Mouse (Mus musculus) hindbrain, embryonic 15.5 days (tissue): ENCODE data around the gene Tcl1b2. TPM values are rescaled to one million over a fixed set of nuclear protein-coding genes. Genes with fewer than 3 reads are reported as not detected.
A peak's percentile ranks its signal among the peaks of the same experiment; 100 is the strongest.

Source experiments
- ATAC-seq: fragments of 200-750 bp; cut with Nextera tagmentation; 2 replicates; pipeline ENCODE4 v1.8.0; 2017; ENCODE audit warnings: low read depth, moderate number of reproducible peaks, moderate TSS enrichment; ENCODE audit not compliant: low FRiP score
- H3K27ac ChIP-seq: fragments of 300-500 bp; sonication (generic); replicated peaks from 2 replicates; pipeline ENCODE4 v1.5.1; 2015; ENCODE audit warnings: mild to moderate bottlenecking, inconsistent platforms
- H3K27me3 ChIP-seq: fragments of 300-500 bp; sonication (generic); 2 replicates; pipeline ENCODE4 v1.6.1; 2015; ENCODE audit warnings: control low read depth, inconsistent platforms
- H3K36me3 ChIP-seq: fragments of 300-500 bp; sonication (generic); 2 replicates; pipeline ENCODE4 v1.6.1; 2015; ENCODE audit warnings: control low read depth, inconsistent platforms
- H3K4me1 ChIP-seq: fragments of 300-500 bp; sonication (generic); replicated peaks from 2 replicates; pipeline ENCODE4 v1.6.1; 2015; ENCODE audit warnings: control low read depth, inconsistent platforms
- H3K4me2 ChIP-seq: fragments of 300-500 bp; sonication (generic); 2 replicates; pipeline ENCODE4 v1.6.1; 2015; ENCODE audit warnings: moderate library complexity, mild to moderate bottlenecking, inconsistent platforms
- H3K4me3 ChIP-seq: fragments of 300-500 bp; sonication (generic); 2 replicates; pipeline ENCODE4 v1.5.1; 2015; ENCODE audit warnings: mild to moderate bottlenecking, inconsistent platforms
- H3K9ac ChIP-seq: fragments of 300-500 bp; sonication (generic); 2 replicates; pipeline ENCODE4 v1.6.1; 2015; ENCODE audit warnings: inconsistent platforms
- H3K9me3 ChIP-seq: fragments of 300-500 bp; sonication (generic); 2 replicates; pipeline ENCODE4 v1.6.1; 2016; ENCODE audit warnings: control low read depth, inconsistent platforms
- WGBS: fragments of 180-500 bp; shearing (Covaris S2); methylation state at CpG from one replicate; pipeline ENCODE4 v1.1.7; 2015; 5-methylcytosine and 5-hydroxymethylcytosine counted together
- polyA plus RNA-seq: library from polyadenylated mRNA; unstranded; fragments of >200 nt; fragmentation: Nextera tagmentation; extraction: Ambion mirVana; gene quantifications from 2 replicates; pipeline ENCODE4 v1.2.1, GENCODE M21; 2015

The Tcl1b2 gene
- polyA plus RNA-seq, result not detected in 2 replicates

- H3K9ac ChIP-seq, result no peak within 1 kb of the TSS
- H3K4me1 ChIP-seq, result no peaks in the 10 kb centered on the region
- no peak within 1 kb of the TSS for H3K4me3 ChIP-seq
- no peaks in the 10 kb centered on the region for H3K27me3 ChIP-seq
- WGBS, result 84% methylated on average over 3 of the region's 3 CpGs
- no peaks in the 10 kb centered on the region for H3K36me3 ChIP-seq
- H3K9me3 ChIP-seq, result no peaks in the 10 kb centered on the region
- no peak within 1 kb of the TSS for H3K4me2 ChIP-seq
- no peak within 1 kb of the TSS for H3K27ac ChIP-seq
- ATAC-seq, result no peak
Observed at GRCm38 (mm10) chr12:105145714-105146113, at the start of gene Tcl1b2. Gene Tcl1b2 (plus strand): TSS chr12:105146014.

- Histone ChIP-seq H3K4me2 (no peak overlapping the region), H3K27me3 (no peaks in the 10 kb centered on the region), H3K9ac (no peak overlapping the region), H3K4me1 (peaks cover 33% of the 10 kb centered on the region), H3K27ac (no peak overlapping the region), H3K36me3 (no peaks in the 10 kb centered on the region), H3K9me3 (no peaks in the 10 kb centered on the region), H3K4me3 (no peak overlapping the region)
- ATAC-seq, result no peak
- WGBS, result 35% methylated on average over 9 of the region's 9 CpGs
Observed at GRCm38 (mm10) chr12:105099466-105100044, 46.3 kb upstream of the Tcl1b2 start.

- H3K4me2 ChIP-seq, result 0 out of 2 replicates have a peak overlapping the region, but pooled peaks have one; percentile 22
- ATAC-seq, result peak; percentile 82
- WGBS, result 28% methylated on average over 8 of the region's 8 CpGs
- no peak overlapping the region for H3K9ac ChIP-seq
- peak overlapping the region; percentile 72 for H3K27ac ChIP-seq
- no peaks in the 10 kb centered on the region for H3K9me3 ChIP-seq
- no peaks in the 10 kb centered on the region for H3K27me3 ChIP-seq
- peaks cover 33% of the 10 kb centered on the region for H3K4me1 ChIP-seq
- H3K36me3 ChIP-seq, result no peaks in the 10 kb centered on the region
- H3K4me3 ChIP-seq, result no peak overlapping the region
Observed at GRCm38 (mm10) chr12:105102901-105103300, 42.9 kb upstream of the Tcl1b2 start.

DNA sequence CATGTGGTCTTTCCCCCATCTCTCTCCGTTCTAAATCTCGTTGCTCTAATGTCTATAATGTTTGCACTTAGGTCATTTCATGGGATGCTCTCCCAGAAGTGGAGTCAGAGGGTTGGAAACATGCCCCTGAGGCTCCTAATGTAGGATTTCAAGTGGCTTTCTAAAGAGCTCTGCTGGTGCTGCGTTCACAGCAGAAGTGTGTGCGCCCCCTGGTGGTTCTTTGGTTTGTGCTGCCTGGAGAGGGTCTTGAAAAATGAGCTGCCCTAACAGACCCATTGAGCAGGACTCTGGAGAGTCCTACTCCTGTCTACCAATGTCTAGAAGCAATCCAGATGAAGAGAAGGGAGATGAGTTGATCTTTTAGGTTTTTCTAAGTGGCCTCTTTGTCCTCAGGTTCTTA is 41.8 kb upstream of the Tcl1b2 start:
- no peak for ATAC-seq
- 6% methylated on average over 4 of the region's 4 CpGs for WGBS
- Histone ChIP-seq H3K4me3 (no peak overlapping the region), H3K9me3 (no peaks in the 10 kb centered on the region), H3K36me3 (no peaks in the 10 kb centered on the region), H3K27me3 (no peaks in the 10 kb centered on the region), H3K4me1 (peaks cover 33% of the 10 kb centered on the region), H3K9ac (no peak overlapping the region), H3K4me2 (no peak overlapping the region), H3K27ac (no peak overlapping the region)

DNA sequence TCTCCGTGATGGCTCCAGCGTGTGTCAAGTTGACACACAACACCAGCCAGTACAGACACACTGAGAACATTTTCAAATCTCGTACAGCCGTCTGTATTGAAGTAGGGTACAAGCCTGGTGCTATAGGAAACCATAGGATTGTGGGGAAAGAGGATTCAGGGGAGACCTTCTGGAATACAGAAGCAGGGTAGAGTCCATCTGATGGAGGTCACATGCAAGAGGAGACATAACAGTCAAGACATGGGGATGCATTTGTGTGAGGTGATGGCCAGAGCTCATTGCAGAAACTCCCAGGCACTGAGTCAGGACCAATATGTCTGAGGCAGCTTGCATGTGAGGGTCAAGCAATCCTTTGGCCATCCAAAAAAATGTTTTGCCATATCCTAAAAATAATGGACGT is 40.5 kb upstream of the Tcl1b2 start:
- H3K9ac ChIP-seq, result no peak overlapping the region
- WGBS, result 85% methylated on average over 5 of the region's 5 CpGs
- H3K4me2 ChIP-seq, result no peak overlapping the region
- H3K27me3 ChIP-seq, result no peaks in the 10 kb centered on the region
- H3K36me3 ChIP-seq, result no peaks in the 10 kb centered on the region
- peaks cover 34% of the 10 kb centered on the region for H3K4me1 ChIP-seq
- H3K4me3 ChIP-seq, result no peak overlapping the region
- ATAC-seq, result no peak
- no peaks in the 10 kb centered on the region for H3K9me3 ChIP-seq
- no peak overlapping the region for H3K27ac ChIP-seq

GRCm38 (mm10) chr12:105108856-105109255 is 37.0 kb upstream of the Tcl1b2 start:
- WGBS, result 95% methylated on average over 4 of the region's 4 CpGs
- H3K9me3 ChIP-seq, result no peaks in the 10 kb centered on the region
- peaks cover 31% of the 10 kb centered on the region for H3K4me1 ChIP-seq
- no peak overlapping the region for H3K4me3 ChIP-seq
- no peak overlapping the region for H3K9ac ChIP-seq
- no peak overlapping the region for H3K27ac ChIP-seq
- no peaks in the 10 kb centered on the region for H3K27me3 ChIP-seq
- H3K4me2 ChIP-seq, result no peak overlapping the region
- H3K36me3 ChIP-seq, result no peaks in the 10 kb centered on the region
- ATAC-seq, result no peak; the same call in 1 of the 2 replicates

GRCm38 (mm10) chr12:105109406-105109805 is 36.4 kb upstream of the Tcl1b2 start:
- Histone ChIP-seq H3K27me3 (no peaks in the 10 kb centered on the region), H3K9me3 (no peaks in the 10 kb centered on the region), H3K9ac (no peak overlapping the region), H3K4me2 (no peak overlapping the region), H3K36me3 (no peaks in the 10 kb centered on the region), H3K4me3 (no peak overlapping the region), H3K27ac (peak overlapping the region; percentile 34; the same call in 1 of the 2 replicates), H3K4me1 (peaks cover 30% of the 10 kb centered on the region)
- no peak; the same call in 1 of the 2 replicates for ATAC-seq
- WGBS, result 73% methylated on average over 3 of the region's 3 CpGs

GRCm38 (mm10) chr12:105109812-105110211 is 36.0 kb upstream of the Tcl1b2 start:
- no peaks in the 10 kb centered on the region for H3K9me3 ChIP-seq
- no peaks in the 10 kb centered on the region for H3K36me3 ChIP-seq
- ATAC-seq, result no peak
- H3K27me3 ChIP-seq, result no peaks in the 10 kb centered on the region
- peak overlapping the region; percentile 34; the same call in 1 of the 2 replicates for H3K27ac ChIP-seq
- no peak overlapping the region for H3K4me2 ChIP-seq
- H3K4me1 ChIP-seq, result peaks cover 30% of the 10 kb centered on the region
- H3K4me3 ChIP-seq, result no peak overlapping the region
- WGBS, result 83% methylated on average over 4 of the region's 4 CpGs
- no peak overlapping the region for H3K9ac ChIP-seq

DNA sequence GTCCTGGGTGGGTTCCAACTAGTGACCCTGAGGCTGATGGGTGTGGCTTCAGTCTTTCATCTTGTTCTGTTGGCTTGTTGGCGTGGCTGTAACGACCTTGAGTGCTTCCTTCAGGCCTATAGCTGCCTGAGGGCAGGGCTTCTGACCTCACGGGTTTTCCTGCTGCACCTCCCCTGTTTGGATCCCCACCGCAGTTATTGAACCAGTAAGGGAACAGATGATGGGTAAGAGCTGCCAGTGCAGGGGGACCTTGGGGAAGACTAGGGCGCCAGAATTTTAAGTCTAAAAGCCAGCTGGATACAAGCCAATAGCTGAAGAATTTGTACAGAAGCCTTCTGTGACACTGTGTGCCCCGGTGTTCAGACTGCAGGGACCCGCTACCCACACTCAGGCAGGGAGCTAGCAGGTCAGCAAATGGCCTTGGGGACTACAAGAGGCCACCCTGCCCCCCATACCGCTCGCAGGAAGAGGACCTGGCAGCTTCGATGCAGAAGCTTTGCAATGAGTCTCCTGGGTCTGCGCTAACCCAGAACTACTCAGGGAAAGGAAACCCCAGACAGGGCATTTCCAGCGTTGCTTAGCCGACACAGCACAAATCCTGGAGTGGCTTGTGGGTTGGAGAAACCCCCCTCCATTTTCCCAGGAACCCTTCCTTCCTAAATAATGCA is 33.4 kb upstream of the Tcl1b2 start:
- peak overlapping the region; percentile 31 for H3K27ac ChIP-seq
- ATAC-seq, result peak; percentile 39; the same call in 1 of the 2 replicates
- H3K9me3 ChIP-seq, result no peaks in the 10 kb centered on the region
- peaks cover 30% of the 10 kb centered on the region for H3K4me1 ChIP-seq
- no peaks in the 10 kb centered on the region for H3K36me3 ChIP-seq
- H3K4me3 ChIP-seq, result no peak overlapping the region
- 24% methylated on average over 13 of the region's 13 CpGs for WGBS
- H3K27me3 ChIP-seq, result no peaks in the 10 kb centered on the region
- no peak overlapping the region for H3K9ac ChIP-seq
- peak overlapping the region; percentile 26; the same call in 1 of the 2 replicates for H3K4me2 ChIP-seq

DNA sequence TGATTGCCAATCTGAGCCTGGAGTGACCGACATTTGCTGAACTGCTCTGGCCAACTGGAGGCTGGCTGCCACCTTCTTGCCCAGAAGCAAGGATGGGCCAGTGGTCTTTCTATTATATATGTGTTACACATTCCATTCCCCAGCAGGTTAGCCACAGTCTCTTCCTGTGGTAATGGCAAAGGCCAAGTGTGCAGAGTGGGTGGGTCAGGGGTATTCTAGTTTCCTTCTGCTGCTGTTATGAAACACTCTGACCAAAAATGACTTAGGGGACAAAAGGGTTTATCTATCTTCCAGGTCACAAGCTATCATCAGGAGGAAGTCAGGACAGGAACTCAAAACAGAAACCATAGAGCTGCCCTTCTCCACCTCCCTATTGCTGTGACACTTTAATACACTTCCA is 29.2 kb upstream of the Tcl1b2 start:
- WGBS, result 94% methylated on average over 1 of the region's 1 CpGs
- H3K4me2 ChIP-seq, result no peak overlapping the region
- no peak overlapping the region for H3K4me3 ChIP-seq
- ATAC-seq, result no peak
- H3K9me3 ChIP-seq, result no peaks in the 10 kb centered on the region
- H3K27me3 ChIP-seq, result no peaks in the 10 kb centered on the region
- no peak overlapping the region for H3K27ac ChIP-seq
- H3K4me1 ChIP-seq, result peaks cover 19% of the 10 kb centered on the region
- no peak overlapping the region for H3K9ac ChIP-seq
- H3K36me3 ChIP-seq, result no peaks in the 10 kb centered on the region

DNA sequence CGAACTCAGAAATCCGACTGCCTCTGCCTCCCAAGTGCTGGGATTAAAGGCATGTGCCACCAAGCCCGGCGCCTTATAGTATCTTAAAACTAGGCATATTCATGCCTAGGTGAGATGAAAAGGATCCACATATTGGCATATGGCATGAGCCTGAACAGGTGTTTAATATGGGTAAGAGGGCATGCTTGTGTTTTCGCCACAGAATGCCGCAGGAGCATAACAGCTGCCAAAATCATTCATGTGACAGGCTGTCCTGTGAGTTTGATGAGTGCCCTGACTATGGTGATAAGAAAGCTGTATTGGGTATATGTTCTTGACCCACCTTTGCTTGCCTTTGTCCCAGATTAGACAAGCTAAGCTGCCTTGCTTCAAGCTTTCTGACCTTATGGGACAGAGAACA is 20.5 kb upstream of the Tcl1b2 start:
- no peak overlapping the region for H3K4me3 ChIP-seq
- no peak overlapping the region for H3K4me2 ChIP-seq
- no peaks in the 10 kb centered on the region for H3K4me1 ChIP-seq
- no peaks in the 10 kb centered on the region for H3K36me3 ChIP-seq
- H3K27ac ChIP-seq, result no peak overlapping the region
- WGBS, result 89% methylated on average over 6 of the region's 6 CpGs
- no peaks in the 10 kb centered on the region for H3K27me3 ChIP-seq
- H3K9ac ChIP-seq, result no peak overlapping the region
- H3K9me3 ChIP-seq, result no peaks in the 10 kb centered on the region
- no peak for ATAC-seq

DNA sequence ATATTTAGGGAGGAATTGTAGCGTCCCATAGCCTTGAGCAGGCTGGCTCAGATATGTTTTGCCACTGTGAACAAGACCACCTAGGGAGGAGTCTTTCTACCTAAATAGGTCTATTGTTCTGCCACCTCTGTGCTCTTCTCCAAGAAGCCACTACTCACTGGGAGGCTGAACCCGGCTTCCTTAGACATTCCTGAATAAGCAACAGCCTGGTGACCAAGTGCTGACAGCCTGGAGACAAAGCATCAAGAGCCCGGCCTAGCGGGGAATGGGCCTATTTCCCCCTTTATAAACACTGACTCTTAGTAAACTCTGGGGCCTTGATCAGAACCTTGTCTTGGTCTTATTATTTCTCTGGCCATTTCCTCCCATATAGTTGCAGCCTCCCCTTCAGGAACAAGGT is 19.3 kb upstream of the Tcl1b2 start:
- H3K4me1 ChIP-seq, result no peaks in the 10 kb centered on the region
- no peaks in the 10 kb centered on the region for H3K27me3 ChIP-seq
- no peaks in the 10 kb centered on the region for H3K9me3 ChIP-seq
- WGBS, result 34% methylated on average over 4 of the region's 4 CpGs
- no peaks in the 10 kb centered on the region for H3K36me3 ChIP-seq
- no peak overlapping the region for H3K4me3 ChIP-seq
- no peak for ATAC-seq
- H3K27ac ChIP-seq, result no peak overlapping the region
- H3K9ac ChIP-seq, result no peak overlapping the region
- H3K4me2 ChIP-seq, result no peak overlapping the region
